Mouse (Mus musculus): ENCODE results near the gene Helz.
"Not testable (repeated sequence)": the region's sequence is repeated elsewhere in the genome, so short reads cannot be mapped to it uniquely, and the experiment has no call there.

Gene Helz

DNA sequence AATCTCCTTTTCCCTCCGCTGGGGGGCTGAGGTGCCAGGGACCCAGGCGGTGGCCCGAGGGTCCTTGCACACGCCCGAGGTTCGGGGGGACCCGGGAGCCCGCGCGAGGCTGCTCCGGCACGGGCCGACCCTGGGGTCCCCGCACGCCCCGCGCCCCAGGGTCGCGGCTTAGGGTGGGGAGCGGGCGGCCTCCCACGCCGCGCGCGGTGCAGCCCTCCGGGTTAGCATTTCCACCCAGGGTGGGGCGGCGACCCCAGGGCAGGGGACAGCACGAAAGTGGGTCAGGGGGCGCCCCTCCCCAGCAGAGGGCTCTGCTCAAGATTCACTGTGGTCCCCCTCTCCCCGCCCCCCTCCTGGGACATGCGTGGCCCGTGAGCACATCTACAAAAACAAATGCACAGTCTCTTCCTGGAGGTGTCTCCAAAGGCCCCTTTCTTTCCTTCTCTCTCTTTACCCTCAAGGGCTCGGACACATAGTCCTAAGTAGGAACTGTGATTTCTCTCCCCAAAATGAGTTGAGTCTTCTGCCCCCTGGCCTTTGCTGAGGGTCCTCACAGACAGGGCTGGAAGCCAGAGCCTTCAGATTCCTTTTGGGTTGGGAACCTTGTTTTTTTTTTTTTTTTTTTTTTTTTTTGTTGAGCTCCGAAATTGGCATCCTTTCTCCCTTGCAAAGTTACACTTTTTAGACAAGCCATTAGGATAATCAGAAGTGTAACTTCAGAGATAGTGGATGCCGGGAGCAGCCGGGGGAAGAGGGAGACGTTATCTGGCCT is 660 bp downstream of the Helz start:
- DNase-seq: peak; percentile 43

DNA sequence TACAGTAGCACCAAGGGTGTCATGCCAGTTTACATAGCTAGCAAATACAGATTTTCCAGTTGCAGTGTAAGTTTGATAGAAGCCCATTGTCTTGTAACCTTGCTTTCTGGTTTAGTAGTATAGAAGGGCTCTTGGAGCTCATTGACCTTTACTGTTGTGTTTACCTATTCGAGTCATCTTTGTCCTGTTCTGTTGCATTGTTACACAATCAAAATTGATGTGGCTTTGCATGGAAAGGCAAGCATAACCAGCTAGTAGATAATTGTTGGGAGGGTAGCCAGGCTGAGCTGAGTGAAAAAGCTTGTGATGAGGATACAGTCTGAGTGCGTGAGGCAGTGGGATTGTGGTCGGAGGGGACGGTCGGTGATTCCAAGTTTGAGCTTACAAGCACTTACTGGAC is 12.1 kb downstream of the Helz start:
- no peak for DNase-seq

DNA sequence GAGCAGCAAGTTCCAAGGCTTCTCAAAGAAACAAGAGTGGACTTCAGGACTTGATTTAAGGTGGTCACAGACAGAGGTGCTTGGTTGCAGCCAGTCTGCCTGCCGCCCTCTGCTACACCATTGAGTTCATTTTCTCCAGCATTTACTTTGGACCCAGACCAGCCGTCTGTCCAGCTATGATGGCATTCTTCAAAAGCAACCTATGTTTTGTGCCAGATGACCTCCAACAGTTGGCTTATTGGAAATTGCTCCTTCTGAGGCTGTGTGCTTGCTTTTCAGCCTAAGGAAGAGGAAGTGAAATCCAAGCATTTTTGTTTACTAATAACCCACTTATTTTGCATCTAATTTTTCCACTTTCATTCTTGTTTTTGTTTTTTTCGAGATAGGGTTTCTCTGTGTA is 19.7 kb downstream of the Helz start:
- no peak for DNase-seq

DNA sequence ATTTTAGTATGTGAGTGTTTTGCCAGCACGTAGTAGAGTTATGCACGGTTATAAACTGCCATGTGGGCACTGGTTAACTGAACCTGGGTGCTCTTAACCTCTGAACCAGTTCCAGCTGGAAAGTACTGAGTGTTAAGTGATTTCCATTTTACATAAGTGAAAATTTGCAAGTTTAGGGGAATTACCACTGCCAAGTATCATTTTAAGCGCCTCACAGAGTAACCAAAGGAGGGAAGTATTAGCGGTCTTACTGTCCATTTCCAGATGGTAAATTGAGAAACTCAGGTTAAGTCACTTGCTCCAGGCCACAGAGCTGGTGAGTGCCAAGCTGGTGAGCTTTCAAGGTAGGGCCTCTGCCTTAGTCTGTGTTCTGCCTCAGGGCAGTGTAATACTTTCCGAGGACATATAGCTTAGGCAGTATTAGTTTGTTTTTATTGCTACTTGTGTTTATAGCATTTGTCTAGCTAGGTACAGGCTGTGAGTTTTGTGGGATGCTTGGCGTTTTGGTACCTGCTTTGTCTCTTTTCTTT is 20.8 kb downstream of the Helz start:
- DNase-seq: no peak

DNA sequence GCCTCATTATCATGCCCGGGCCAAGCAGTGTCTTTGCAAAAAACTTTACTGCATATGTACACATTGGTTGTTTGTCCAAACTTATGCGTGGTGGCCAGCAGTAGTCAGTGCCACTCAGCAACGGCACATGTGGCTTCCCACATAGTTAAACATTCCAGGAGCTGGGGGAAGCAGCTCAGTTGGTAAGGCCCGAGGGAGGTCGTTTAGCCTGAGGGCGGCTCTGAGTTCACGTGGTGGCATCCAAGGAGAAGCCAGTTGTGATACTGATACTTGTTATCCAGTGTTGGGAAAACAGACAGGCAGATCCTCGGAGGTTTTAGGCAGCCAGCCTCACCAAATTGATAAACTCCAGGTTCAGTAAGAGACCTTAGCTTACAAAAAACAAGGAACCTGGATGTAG is 23.2 kb downstream of the Helz start:
- DNase-seq: not testable (repeated sequence)

DNA sequence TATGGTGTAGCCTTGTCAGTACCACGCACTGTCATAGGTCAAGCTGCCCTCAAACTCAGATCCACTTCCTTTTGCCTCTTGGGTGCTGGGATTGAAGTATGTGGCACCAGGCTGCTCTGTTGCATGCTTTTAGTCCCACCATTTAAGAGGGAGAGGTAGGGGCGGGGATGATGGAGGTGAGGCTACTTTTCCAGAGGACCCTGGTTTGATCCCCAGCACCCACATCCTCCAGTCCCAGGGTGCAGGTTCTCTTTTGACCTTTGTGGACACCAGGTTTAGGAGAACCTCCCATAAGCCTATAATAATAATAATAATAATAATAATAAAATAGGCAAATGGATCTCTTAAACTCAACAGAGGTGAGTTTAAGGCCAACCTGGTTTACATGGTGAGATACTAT is 23.6 kb downstream of the Helz start:
- DNase-seq: no peak

DNA sequence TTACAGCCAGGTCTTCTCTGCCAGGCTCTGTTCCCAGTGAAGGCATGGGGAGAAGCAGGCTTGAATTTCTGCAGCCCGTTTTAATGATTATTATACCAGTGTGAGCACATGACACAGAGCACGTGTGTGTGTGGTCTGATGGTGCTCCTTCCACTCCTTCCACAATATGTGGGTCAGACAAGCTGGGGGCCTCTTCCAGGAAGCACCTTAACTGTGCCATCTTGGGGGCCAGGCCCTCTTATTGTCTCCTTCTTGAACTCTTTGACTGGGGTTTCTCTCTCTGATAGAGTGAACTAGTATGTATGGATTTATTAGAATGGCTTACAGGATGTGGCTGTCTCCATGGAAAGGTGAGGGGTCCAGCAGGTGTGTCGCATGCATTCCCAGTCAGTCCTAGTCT is 24.8 kb downstream of the Helz start:
- no peak for DNase-seq

DNA sequence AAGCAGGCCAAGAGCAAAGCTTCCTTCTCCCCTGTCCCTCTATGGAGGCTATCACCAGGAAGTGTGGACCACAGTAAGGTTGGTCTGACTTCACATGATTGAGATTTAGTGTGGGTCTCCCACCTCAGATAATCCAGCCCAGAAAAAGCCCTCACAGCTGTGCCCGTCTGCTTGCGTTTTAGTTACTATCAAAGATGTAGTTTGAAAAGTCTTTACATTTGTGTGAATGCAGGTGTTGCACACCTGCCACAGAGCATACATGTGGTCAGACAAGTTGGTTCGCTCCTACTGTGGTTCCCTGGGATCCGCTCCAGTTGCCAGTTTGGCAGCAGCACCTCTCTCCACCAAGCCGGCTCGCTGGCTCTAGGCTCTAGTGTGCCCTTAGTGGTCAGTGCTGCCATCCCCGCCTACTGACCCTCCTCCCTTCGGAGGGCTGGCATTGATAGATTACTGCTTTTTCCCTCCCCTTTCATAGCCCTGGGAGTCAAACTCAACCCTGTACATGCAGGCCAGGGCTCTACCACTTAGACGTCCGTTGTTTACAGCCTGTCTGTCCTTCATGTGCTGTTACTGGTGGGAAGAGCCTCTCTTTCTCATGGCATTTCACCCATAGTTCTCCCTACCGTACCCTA is 25.4 kb downstream of the Helz start:
- peak; percentile 74 for DNase-seq

DNA sequence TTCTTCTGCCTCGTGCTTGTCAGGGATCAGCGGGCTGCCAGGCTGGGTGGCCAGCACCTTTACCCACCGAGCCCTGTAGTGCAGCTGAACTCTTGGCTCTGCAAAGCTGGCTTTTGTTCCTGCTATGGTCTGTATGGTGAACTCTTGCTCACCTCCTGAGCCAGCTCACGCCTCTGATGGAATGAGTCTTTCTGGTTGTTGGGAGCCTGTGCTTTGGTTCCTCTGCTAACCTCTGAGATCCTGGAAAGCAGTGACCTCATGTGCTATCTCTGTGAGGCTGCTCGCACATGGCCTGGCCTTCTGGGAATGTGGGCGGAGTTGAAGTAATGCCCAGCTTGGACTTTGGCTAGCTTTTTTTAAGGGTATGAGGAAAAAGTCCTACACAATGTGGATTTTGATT is 26.1 kb downstream of the Helz start:
- peak; percentile 83 for DNase-seq

DNA sequence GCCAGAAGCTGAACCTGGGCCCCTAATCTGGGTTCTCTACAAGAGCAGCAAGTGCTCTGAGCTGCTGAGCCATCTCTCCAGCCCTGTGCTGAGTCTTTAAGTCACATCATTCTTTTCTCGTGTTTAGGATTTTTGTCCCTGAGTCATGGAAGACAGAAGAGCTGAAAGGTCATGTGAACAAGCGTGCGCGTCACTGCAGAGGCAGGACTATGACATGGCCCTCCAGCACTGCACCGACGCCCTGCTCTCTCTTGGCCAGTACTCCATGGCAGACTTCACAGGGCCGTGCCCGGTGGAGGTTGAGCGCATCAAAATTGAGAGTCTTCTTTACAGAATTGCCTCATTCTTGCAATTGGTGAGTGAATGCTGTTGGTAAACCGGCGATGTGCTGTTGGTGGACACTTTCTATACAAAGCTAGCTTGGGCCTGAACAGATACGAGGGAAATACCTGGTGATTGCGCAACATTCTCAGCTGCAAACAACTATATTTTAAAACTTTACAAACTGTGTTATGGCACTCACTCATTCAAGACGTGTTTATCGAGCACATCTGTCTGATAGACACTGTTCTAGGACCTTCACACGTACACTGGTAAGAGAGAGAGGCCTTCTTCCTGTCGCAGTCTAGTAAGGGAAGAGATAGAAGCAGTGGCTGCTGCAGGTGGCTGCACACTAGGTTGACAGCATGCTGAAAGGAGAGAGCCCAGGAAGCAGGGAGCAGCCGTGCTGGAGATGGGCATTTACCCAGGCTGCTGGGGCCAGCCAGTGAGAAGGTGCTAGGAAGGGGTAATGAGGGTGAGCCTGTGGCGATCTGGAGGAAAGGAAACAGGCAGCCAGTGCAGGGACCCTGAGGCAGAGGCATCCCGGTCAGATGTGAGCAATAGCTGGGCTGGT is 27.3 kb downstream of the Helz start:
- no peak for DNase-seq

DNA sequence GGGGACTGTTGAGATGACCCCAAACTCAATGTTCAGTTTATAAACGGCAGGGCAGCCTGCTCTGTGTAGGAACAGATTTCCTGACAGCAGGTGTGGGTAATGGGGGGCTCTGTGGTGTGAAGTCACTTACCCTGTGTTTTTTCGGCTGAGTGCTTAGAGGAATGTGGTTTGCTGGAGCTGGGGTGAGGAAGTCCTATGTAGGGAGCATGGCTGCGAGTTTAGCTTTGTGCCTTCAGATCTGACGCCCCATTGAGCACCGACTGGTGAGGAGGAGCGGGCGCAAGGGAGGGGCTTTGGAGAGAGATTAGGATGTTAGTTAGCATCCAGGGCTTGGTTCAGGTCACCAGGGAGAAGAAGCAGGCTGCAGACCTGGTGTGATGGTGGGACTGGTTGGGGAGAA is 28.5 kb downstream of the Helz start:
- DNase-seq: no peak

DNA sequence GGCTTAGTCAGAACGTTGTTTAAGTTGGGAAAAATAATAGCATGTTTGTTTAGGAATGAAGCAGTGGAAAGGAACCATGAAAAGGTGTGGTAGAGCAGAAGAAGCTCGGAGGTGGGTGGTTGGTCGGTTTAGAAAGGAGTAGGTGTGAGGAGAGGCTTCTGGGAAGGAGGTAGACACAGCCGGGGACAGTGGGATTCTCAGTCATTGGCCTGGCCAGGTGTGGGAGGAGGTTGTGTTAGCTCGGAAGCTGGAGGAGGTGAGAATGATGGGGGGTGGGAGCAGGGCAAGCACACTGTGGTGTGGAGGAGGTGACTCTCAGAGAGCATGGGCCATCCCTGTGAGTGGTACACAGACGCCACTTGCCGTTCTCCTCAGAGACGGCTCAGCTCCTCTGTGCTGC is 29.7 kb downstream of the Helz start:
- no peak for DNase-seq

DNA sequence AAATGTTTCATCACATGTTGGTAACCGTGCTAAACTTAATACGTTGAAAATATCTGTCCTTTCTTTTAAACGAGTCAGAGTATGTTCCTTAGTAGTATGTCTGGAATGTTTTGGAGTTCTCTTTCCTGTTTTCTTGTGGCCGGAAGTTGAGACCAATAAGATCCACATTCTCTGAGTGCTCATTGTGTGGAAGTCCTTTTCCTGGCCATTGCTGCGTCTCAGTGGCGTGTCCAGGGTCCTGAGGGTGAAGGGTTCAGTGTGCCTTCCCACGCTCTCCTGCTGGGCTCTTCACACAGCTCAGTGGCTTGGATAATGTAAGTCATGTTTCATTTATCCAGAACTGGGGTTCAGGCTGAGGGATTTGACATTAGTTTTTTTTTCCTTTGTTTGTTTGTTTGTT is 30.5 kb downstream of the Helz start:
- DNase-seq: peak; percentile 61

DNA sequence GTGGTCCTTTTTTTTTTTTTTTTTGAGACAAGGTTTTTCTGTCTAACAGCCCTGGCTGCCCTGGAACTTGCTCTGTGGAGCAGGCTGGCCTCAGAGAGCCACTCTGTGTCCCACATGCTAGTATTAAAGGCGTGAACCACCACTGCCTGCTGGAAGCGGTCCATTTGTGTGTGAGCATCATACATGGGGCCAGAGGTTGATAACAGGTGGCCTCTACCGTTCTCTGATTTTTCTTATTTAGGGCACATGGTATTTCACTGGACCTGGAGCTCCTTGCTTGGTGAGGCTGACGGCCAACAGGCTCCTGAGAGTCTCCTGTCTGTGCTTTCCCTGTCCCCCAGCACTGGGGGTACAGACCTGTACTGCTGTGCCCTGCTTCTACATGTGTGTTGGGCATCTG is 33.1 kb downstream of the Helz start:
- no peak for DNase-seq

DNA sequence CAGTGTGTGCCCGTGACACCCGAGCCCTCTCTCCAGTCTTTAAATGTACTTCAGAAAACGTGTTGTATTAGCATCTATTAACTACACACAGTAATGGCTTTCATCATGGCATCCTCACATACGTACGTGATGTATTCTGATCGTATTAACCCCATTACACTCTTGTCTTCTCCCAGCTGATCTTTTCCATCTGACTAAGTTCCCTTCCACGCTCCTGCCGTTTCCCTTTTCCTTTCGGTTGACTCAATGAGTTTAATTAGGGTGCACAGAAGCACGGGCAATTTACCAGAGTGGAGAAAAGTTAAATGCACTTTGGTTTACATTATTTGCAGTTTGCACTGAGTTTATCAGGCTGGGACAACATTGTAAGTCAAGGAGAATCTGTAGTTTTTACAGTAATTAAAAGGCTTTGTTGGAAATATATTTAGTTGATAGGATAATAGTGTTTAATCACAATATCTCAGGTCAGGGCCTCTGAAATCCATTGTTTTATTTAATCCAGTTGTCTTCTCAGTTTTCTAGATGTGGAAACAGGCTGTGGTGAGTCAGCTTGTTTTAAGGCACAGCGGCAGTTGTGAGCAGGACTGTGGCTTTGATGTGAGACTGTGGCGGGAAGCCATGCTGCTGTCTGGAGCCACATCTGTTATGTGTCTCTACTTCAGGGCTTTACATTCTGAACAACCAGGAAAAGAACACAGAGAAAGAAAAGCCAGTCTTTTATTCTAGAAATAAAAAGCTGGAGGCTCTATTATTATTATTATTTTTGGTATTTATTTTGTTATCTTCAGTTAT is 37.1 kb downstream of the Helz start:
- DNase-seq: no peak

DNA sequence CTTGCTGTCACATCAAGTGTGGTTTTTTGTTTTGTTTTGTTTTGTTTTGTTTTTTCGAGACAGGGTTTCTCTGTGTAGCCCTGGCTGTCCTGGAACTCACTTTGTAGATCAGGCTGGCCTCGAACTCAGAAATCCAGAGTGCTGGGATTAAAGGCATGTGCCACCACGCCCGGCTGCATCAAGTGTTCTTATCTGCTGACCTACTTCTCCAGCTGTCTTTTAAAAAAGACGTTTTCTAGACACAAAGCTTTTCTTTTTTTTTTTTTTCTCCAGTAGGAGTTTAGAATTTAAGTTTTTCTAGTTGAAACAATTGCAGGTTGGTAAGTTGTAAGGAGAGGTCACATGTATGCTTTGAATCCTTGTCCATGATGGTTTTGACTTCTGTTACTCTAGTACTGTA is 38.4 kb downstream of the Helz start:
- not testable (repeated sequence) for DNase-seq

DNA sequence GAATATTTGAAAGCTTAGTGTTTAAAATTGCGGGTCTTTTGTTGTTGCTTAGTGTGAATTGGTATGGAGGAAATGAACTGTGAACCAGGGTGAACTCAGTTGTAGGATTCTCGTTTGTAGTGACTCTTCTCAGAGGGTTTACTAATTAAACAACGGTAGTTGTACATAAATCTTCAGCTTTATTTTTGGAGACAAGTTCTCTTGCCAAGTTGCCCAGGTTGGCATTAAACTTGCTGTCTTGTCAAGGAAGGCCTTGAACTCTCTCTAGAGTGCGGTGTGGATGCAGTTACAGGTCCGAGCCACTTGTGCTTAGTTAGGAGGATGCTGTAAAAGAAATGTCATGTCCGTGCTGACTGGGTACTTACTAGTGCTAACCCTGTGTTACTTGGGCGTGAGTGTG is 39.4 kb downstream of the Helz start:
- no peak for DNase-seq

DNA sequence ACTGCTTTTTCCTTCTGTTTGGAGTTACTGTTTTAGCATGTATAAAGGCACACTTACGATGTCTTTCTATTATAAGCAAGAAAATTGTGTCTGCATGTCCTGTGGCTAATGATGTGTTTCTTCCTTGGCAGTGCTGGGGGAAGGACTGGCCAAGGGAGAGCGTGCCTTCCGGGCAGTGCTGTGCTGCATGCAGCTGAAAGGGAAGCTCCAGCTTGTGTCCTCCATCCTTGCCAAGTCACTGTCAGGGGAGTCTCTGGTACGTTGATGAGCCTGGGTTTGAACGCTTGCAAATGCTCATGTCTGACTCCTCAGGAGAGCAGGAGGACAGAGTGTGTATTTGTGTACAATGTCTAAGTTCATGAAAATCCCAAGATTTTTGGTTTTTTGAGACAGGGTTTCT is 44.8 kb downstream of the Helz start:
- DNase-seq: no peak

DNA sequence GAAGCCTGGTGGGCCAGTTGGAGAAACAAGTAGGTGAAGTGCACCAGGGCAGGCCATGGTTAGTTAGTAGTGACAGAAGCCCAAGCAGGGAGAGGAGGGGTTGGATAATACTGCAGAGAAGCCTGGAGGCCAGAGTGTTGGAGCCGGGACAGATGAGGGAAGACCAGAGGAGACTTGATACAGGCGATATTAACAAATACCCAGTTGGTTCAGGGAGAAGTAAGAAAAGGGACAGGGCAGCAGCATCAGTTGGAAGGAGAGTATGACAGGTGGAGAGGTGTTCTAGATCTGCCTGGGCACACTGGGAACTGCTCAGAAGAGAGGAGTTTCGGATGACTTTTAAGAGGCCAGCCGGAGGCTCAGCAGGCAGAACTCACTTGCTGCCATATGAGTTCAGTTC is 49.7 kb downstream of the Helz start:
- no peak for DNase-seq

DNA sequence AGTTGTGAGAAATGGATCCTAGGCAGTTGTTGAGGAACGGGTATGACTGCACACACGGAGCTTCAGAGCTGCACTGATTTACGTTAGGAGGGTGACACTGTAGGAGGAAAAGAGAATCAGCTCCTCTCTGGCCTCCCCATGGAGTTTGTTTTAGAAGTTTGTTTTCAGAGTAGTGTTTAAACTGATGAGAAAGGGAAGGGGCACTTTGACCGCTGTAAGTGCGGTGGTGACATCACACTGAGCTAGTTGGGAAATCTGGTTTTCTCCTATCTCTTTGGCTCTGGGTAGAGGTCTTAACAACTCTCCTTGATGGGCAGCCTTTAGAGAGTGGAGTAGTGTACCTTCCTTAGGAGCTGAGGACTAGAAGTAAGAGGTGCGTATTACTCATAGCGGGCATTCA is 58.0 kb downstream of the Helz start:
- DNase-seq: no peak

DNA sequence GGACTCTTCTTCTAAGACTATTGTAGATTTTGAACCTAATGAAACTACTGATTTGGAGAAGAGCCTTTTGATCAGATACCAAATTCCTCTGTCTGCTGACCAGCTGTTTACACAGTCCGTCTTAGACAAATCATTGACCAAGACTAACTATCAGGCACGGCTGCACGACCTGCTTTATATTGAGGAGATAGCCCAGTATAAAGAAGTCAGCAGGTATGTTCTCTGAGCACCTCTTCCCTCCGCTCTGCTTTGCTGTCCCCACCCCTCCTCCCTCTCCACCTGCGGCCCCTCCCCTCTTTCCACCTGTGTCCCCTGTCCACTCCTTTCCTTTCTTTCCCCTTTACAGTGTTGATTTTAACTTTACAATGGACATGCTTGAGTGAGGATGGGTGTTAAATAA is 66.2 kb downstream of the Helz start:
- no peak for DNase-seq

DNA sequence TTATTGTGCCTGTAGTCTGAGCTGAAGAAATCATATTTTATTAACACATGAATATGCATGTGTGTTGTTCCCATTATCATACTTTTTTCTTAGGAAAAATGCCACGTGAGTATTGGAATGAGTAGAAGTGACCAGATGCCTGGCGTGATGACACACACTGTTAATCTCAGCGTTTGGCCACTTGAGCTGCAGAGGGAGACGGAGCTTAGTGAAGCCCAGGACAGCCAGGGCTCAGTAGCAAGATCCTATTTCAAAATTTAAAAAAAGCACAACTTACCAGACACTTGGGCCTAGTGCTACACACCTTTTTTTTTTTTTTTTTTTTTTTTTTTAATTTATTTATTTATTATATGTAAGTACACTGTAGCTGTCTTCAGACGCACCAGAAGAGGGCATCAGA is 68.0 kb downstream of the Helz start:
- no peak for DNase-seq

DNA sequence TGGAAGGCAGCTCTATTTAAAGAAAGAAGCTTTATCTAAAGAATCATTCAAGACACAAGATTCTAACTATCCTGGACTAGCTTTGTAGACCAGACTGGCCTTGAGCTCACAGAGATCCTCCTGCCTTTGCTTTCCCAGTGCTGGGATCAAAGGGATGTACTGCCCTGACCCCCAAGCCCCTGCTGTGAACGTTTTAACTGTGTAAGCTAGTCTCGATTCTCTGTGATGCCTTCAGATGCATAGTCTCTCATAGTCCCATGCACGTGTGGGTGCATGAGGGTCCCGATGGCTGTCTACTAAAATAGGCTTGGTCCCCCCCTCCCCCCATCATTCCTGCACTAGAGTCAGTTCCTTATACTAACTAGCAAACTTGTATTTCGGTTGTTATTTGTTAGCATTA is 70.2 kb downstream of the Helz start:
- no peak for DNase-seq

Measured in kidney, postnatal 14 days (tissue).